Mouse (Mus musculus): ENCODE results near the gene Usp44. TPM values are rescaled to one million over a fixed set of nuclear protein-coding genes. Genes with fewer than 3 reads are reported as not detected.

Gene Usp44
- total RNA-seq, 1 experiment from 2014 or later, result not detected

DNA sequence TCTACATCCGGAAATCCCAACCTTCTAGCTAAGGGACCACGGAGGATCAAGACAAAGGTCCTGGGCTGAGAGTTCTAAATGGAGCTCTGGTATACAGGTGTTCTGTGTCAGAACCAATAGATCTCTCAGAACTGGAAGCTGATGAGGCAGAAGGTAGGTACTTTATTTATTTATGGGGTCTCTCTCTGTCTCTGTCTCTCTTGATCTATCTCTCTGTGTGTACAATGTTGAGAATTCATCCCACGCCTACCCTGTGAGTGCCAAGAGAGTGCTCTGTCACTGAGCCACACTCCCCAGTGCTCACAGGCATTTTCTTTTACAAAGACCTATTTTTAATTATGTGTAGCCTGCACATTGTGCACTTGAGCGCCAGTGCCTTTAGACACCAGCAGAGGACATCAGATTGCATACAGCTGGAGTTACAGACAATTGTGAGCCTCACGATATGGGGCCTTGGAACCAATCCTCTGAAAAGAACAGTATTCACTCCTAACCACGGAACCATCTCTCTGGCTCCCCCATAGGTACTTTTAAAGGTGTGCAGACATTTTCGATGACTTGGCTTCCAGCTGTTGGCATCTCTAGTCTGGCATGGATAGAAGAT is 65.8 kb downstream of the Usp44 start, which contains the start of gene Metap2:
Gene Metap2 (minus strand): TSS at position 51 of the 604 bp plus-strand sequence.
- ATAC-seq (replicated peaks; ENCODE audit: insufficient number of reproducible peaks, low FRiP score, low TSS enrichment, poor library complexity, severe bottlenecking), result no peak

DNA sequence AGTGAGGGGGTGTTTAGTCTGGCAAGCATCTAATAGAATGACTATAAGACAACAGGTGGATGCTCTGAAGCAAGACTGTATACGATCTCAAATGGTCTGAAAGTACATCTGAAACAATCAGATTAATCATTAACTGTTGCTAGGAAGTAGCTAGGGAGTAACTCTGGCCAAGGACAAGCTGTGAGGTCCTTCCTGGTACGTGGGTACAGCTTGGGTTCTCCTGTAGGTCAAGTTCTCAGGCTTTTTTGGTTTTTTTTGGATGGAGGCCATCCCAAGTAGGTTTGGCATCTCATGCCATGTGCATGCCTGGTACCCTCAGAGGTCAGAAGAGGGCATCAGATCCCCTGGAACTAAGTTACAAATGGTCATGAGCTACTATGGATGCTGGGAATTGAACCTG is 67.9 kb downstream of the Usp44 start:
- ATAC-seq (replicated peaks; ENCODE audit: insufficient number of reproducible peaks, low FRiP score, low TSS enrichment, poor library complexity, severe bottlenecking), result no peak

DNA sequence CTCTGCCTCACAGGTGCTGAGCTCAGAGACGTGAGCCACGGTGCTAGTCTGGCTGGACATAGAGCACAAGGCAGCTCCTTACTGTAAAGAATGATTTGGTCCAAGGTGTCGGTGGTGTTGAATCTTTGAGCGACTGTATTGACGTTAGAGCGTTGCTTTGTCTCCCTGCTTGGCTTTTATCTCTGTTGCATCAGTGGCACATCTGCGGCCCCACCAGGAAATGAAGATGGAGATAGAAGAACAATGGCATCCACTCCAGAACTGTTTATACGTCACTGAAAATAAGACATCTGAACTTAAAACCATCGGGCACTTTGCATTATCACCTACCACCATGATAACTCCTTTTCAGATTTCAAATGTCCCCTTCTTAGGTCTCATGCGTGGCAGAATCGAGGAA is 68.6 kb downstream of the Usp44 start:
- no peak for ATAC-seq (replicated peaks; ENCODE audit: insufficient number of reproducible peaks, low FRiP score, low TSS enrichment, poor library complexity, severe bottlenecking)

DNA sequence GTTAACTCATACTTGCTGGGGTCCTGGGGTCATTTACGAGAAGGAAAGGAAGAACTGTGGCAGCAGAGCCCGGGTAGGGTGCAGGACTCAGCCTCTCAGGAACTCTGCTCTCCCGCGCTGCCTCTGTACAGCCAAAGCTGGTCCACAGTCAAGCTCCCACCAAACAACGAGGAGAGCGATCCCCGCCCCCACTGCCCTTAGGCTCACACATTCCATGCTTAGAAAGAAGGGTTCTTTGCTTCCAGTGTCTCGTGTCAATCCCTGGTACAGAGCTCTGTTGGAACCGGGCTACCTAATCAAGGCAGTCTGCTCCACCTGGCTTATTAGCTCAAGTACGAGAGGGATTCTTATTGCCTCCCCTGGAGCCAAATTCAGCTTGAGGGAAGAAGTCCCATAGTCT is 76.0 kb downstream of the Usp44 start:
- no peak for ATAC-seq (replicated peaks; ENCODE audit: insufficient number of reproducible peaks, low FRiP score, low TSS enrichment, poor library complexity, severe bottlenecking)

Other genes starting within 250 kb of the Usp44 start
- 80.8 to 102 TPM (median 89.9 TPM) in 3 replicates for gene Snrpf, start 241.8 kb upstream of the Usp44 start, total RNA-seq (2017)
- gene Ntn4, start 190.9 kb upstream of the Usp44 start, total RNA-seq (2017), result 0.10 to 0.38 TPM in 2 of 3 replicates, not detected in the other
- 120 to 140 TPM (median 133 TPM) in 3 replicates for gene Metap2, start 65.5 kb downstream of the Usp44 start, total RNA-seq (2017)
- gene Vezt, start 204.3 kb downstream of the Usp44 start, total RNA-seq (2017), result 3.3 to 7.3 TPM (median 3.7 TPM) in 3 replicates
- 1.5 to 3.0 TPM (median 2.9 TPM) in 3 replicates for gene Fgd6, start 204.4 kb downstream of the Usp44 start, total RNA-seq (2017)

All from monocyte, adult 5-6 weeks (primary cell).